Mouse (Mus musculus): ENCODE results near the gene Ldb3. TPM values are rescaled to one million over a fixed set of nuclear protein-coding genes. Genes with fewer than 3 reads are reported as not detected.
A peak's percentile ranks its signal among the peaks of the same experiment; 100 is the strongest.

Gene Ldb3
- polyA plus RNA-seq, 1 experiment from 2014 or later: 15.2 TPM

DNA sequence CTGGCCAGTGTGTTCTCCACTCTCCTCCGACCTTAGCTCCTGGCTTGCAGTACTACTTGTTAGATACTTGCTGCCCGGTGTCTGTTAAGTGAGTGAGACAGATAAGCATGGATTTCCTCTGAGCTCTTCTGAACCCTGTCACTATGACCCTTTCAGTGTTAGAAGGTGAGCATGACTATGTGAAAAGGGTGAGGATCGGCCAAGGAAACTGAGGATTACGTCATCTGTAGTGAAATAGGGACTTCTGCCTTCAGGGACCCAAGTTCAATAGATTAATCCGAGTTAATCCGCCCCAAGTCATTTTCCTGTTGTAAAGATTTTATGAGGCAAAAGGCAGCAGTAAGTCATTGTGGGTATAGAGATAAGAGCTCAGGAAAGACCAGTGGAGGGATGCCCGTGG lies 83.2 kb downstream of the Ldb3 start:
- Histone ChIP-seq H3K4me1 (replicated peaks; ENCODE audit: control insufficient read depth, insufficient read depth, low read length) (no peaks in the 10 kb centered on the region), H3K9ac (ENCODE audit: low read depth, low read length) (no peak overlapping the region), H3K36me3 (ENCODE audit: control insufficient read depth, insufficient read depth) (no peaks in the 10 kb centered on the region), H3K4me3 (ENCODE audit: low read depth, low read length) (no peak overlapping the region), H3K27me3 (replicated peaks; ENCODE audit: control insufficient read depth, insufficient read depth, low read length) (no peaks in the 10 kb centered on the region), H3K9me3 (ENCODE audit: control insufficient read depth) (no peaks in the 10 kb centered on the region), H3K4me2 (replicated peaks; ENCODE audit: low read depth) (no peak overlapping the region), H3K27ac (ENCODE audit: low read depth, low read length) (0 out of 2 replicates have a peak overlapping the region, but pooled peaks have one; percentile 11)
- WGBS: 42% methylated on average over 7 of the region's 7 CpGs
- no peak for TF ChIP-seq CTCF (IDR thresholded peaks at IDR 0.05; ENCODE audit: low read depth)
- ATAC-seq: peak; percentile 72

DNA sequence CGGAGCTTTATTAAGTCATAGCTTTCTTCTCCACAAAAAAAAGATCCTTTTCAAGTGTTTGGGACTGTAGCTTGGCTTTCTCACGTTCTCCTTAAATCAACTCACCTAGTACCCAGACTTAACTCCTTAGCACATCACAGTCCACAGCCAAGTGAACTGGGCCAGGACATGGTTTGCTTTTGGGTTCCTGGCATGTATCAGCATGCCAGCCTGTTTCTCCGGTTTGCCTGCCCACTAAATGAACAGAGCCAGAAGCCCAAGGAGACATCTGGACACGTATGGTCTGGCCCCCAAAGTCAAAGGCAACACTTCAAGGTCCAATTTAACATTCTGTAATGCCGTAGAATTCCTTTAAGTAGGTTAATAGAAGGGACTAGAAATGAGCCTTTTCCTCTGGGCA lies 84.1 kb downstream of the Ldb3 start:
- ATAC-seq: no peak
- Histone ChIP-seq H3K9me3 (ENCODE audit: control insufficient read depth) (no peaks in the 10 kb centered on the region), H3K9ac (ENCODE audit: low read depth, low read length) (no peak overlapping the region), H3K36me3 (ENCODE audit: control insufficient read depth, insufficient read depth) (no peaks in the 10 kb centered on the region), H3K4me2 (replicated peaks; ENCODE audit: low read depth) (no peak overlapping the region), H3K4me3 (ENCODE audit: low read depth, low read length) (no peak overlapping the region), H3K27me3 (replicated peaks; ENCODE audit: control insufficient read depth, insufficient read depth, low read length) (no peaks in the 10 kb centered on the region), H3K27ac (ENCODE audit: low read depth, low read length) (no peak overlapping the region), H3K4me1 (replicated peaks; ENCODE audit: control insufficient read depth, insufficient read depth, low read length) (0 out of 2 replicates have a peak, but pooled peaks cover 2% of the 10 kb centered on the region)
- no peak for TF ChIP-seq CTCF (IDR thresholded peaks at IDR 0.05; ENCODE audit: low read depth)
- WGBS: 84% methylated on average over 5 of the region's 5 CpGs

DNA sequence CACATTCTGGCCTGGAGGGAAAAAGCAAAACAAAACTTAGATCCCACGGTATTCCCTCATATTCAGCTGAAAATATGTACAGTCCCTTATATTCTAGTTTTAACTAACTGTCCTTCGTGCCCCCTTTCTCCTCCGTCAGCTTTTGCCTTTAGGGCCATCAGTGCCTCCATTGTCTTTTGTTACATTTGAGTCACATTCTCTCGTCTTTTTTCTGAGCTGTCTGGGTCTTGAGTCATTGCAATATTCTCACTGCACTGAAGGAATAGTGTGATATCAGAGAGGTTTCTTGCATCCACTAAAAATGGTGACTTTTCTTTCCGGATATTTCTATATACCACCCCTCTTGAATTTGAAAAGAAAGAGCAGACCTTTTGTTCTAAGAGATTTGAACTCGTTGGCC lies 84.7 kb downstream of the Ldb3 start:
- Histone ChIP-seq H3K9me3 (ENCODE audit: control insufficient read depth) (no peaks in the 10 kb centered on the region), H3K4me1 (replicated peaks; ENCODE audit: control insufficient read depth, insufficient read depth, low read length) (0 out of 2 replicates have a peak, but pooled peaks cover 5% of the 10 kb centered on the region), H3K27me3 (replicated peaks; ENCODE audit: control insufficient read depth, insufficient read depth, low read length) (no peaks in the 10 kb centered on the region), H3K9ac (ENCODE audit: low read depth, low read length) (no peak overlapping the region), H3K4me3 (ENCODE audit: low read depth, low read length) (no peak overlapping the region), H3K27ac (ENCODE audit: low read depth, low read length) (no peak overlapping the region; the same call in 1 of the 2 replicates), H3K4me2 (replicated peaks; ENCODE audit: low read depth) (no peak overlapping the region), H3K36me3 (ENCODE audit: control insufficient read depth, insufficient read depth) (no peaks in the 10 kb centered on the region)
- 74% methylated on average over 6 of the region's 6 CpGs for WGBS
- no peak for ATAC-seq
- TF ChIP-seq CTCF (IDR thresholded peaks at IDR 0.05; ENCODE audit: low read depth): no peak

DNA sequence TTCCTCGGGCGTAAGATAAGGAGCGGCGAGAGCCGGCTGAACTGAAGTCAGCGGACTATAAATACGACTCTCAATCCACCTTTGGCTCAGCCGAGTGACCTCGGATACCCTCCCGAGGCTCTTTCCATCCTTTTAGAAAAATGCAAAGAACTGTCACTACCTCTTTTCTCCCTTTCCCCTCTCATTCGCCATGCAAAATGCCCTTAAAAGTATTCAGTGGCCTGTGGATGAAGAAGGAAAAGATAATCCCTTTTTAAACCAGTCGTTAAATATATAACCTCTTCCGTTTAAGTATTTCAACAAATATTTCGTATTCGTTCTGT lies 85.2 kb downstream of the Ldb3 start, which contains the start of gene Bmpr1a:
Bmpr1a (minus strand) TSS at position 17 of the 323 bp plus-strand sequence.
- peak within 1 kb of the TSS; percentile 82 for H3K4me2 ChIP-seq (replicated peaks; ENCODE audit: low read depth)
- H3K36me3 ChIP-seq (ENCODE audit: control insufficient read depth, insufficient read depth): no peaks in the 10 kb centered on the region
- no peaks in the 10 kb centered on the region for H3K27me3 ChIP-seq (replicated peaks; ENCODE audit: control insufficient read depth, insufficient read depth, low read length)
- 0 out of 2 replicates have a peak, but pooled peaks cover 5% of the 10 kb centered on the region for H3K4me1 ChIP-seq (replicated peaks; ENCODE audit: control insufficient read depth, insufficient read depth, low read length)
- peak within 1 kb of the TSS; percentile 84 for H3K4me3 ChIP-seq (ENCODE audit: low read depth, low read length)
- H3K27ac ChIP-seq (ENCODE audit: low read depth, low read length): peak within 1 kb of the TSS; percentile 98
- no peak for ATAC-seq
- TF ChIP-seq CTCF (IDR thresholded peaks at IDR 0.05; ENCODE audit: low read depth): no peak
- peak within 1 kb of the TSS; percentile 99 for H3K9ac ChIP-seq (ENCODE audit: low read depth, low read length)
- 12% methylated on average over 15 of the region's 15 CpGs for WGBS
- no peaks in the 10 kb centered on the region for H3K9me3 ChIP-seq (ENCODE audit: control insufficient read depth)

DNA sequence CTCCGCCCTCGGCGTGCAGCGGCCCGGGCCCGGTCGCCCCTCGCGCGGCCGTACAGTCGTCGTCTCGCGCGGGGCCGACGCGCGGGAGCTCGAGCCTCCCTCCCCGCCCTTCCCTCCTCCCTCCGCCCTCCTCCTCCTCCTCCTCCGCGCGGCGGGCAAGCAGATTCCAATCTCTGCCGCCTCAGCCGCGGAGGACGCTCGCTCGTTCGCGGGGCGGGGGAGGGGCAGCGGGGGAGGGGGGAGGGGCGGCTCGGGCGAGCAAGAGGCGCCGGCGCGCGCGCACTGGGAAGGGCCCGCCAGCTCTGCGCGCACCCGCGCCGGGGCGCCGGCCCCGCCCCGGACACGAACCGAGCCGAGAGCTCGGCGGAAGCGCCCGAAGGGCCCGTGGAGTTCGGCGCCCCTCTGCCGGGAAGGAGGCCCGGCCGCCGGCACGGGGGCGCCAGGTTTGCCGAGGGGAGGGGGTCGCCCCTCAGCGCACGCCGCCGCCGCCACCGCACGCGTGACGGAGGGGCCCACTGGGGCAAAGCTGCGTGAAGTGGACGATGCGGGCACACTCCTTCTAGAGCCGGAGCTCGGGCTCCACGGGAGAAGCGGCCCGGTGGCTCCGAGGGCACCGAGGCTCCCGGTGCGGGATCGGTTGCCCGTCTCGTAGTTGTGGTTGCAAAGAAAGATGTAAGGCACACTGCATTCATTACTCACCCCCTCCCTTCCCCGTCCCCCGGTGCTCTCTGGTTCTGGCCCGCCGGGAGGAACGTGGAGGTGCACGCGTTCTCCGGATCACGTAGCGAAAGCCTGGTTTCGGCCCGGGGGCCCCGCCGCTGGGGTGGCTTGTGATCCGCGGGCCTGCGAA lies 85.8 kb downstream of the Ldb3 start:
- Histone ChIP-seq H3K4me2 (replicated peaks; ENCODE audit: low read depth) (peak overlapping the region; percentile 82), H3K9ac (ENCODE audit: low read depth, low read length) (peak overlapping the region; percentile 99), H3K36me3 (ENCODE audit: control insufficient read depth, insufficient read depth) (no peaks in the 10 kb centered on the region), H3K4me3 (ENCODE audit: low read depth, low read length) (peak overlapping the region; percentile 84), H3K27ac (ENCODE audit: low read depth, low read length) (peak overlapping the region; percentile 98), H3K9me3 (ENCODE audit: control insufficient read depth) (no peaks in the 10 kb centered on the region), H3K4me1 (replicated peaks; ENCODE audit: control insufficient read depth, insufficient read depth, low read length) (0 out of 2 replicates have a peak, but pooled peaks cover 5% of the 10 kb centered on the region), H3K27me3 (replicated peaks; ENCODE audit: control insufficient read depth, insufficient read depth, low read length) (no peaks in the 10 kb centered on the region)
- TF ChIP-seq CTCF (IDR thresholded peaks at IDR 0.05; ENCODE audit: low read depth): no peak
- peak; percentile 89 for ATAC-seq
- under 1% methylated on average over 95 of the region's 115 CpGs for WGBS

DNA sequence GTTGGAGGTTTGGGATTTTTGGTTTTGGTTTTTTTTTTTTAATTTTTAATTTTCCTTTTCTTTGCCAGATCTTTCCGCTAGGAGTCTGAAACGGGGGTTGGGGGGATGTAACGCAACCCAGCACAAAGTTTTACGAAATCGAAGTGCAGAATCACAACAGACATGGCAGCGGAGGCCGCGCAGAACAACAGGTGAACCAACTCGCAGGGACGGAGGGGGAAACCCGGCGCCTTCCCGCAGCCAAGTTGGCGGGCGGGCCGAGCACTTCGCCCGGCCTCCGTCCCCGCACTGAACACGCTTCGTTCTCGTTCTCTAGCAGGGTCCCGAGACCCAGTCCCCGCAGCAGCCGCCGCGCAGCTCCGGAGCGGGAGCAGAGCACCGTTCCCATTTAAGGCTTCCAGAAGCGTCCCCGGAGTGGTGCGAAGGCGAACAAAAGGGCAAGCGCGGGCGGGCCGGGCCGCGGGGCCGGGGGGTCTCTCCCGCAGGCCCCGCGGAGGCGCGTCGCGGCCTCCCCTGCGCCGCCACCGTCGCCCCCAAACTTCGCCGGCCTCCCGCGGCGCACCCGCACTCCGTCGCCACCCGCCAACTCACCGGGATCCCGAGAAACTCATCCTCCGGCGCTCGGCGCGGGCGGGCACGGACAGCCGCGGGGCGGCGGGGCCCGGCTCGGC lies 86.5 kb downstream of the Ldb3 start:
- ATAC-seq: peak; percentile 21
- peak overlapping the region; percentile 98 for H3K27ac ChIP-seq (ENCODE audit: low read depth, low read length)
- no peaks in the 10 kb centered on the region for H3K9me3 ChIP-seq (ENCODE audit: control insufficient read depth)
- peak overlapping the region; percentile 82 for H3K4me2 ChIP-seq (replicated peaks; ENCODE audit: low read depth)
- no peaks in the 10 kb centered on the region for H3K27me3 ChIP-seq (replicated peaks; ENCODE audit: control insufficient read depth, insufficient read depth, low read length)
- under 1% methylated on average over 62 of the region's 77 CpGs for WGBS
- 0 out of 2 replicates have a peak, but pooled peaks cover 5% of the 10 kb centered on the region for H3K4me1 ChIP-seq (replicated peaks; ENCODE audit: control insufficient read depth, insufficient read depth, low read length)
- H3K9ac ChIP-seq (ENCODE audit: low read depth, low read length): peak overlapping the region; percentile 99
- peak overlapping the region; percentile 84 for H3K4me3 ChIP-seq (ENCODE audit: low read depth, low read length)
- no peaks in the 10 kb centered on the region for H3K36me3 ChIP-seq (ENCODE audit: control insufficient read depth, insufficient read depth)
- no peak for TF ChIP-seq CTCF (IDR thresholded peaks at IDR 0.05; ENCODE audit: low read depth)

All from intestine, postnatal 0 days (tissue).